Mouse (Mus musculus): ENCODE data around the gene Rpp30.

Rpp30 gene

GRCm38 (mm10) chr19:36083262-36084225 is at the start of gene Rpp30:
Rpp30 (plus strand) TSS chr19:36083716.
- peak; percentile 94 for DNase-seq (ENCODE audit: low read depth, low spot score)

GRCm38 (mm10) chr19:36046046-36046445 is 37.5 kb upstream of the Rpp30 start:
- DNase-seq (ENCODE audit: low read depth, low spot score), result no peak

- peak; percentile 62 for DNase-seq (ENCODE audit: low read depth, low spot score)
Measured at GRCm38 (mm10) chr19:36056502-36057221, 26.9 kb upstream of the Rpp30 start.

- peak; percentile 48 for DNase-seq (ENCODE audit: low read depth, low spot score)
Measured at GRCm38 (mm10) chr19:36057231-36057811, 26.2 kb upstream of the Rpp30 start, which contains the start of gene Htr7. Htr7 (minus strand) TSS chr19:36057507.

- no peak for DNase-seq (ENCODE audit: low read depth, low spot score)
Measured at GRCm38 (mm10) chr19:36062801-36063529, 20.6 kb upstream of the Rpp30 start.

- peak; percentile 79 for DNase-seq (ENCODE audit: low read depth, low spot score)
Measured at GRCm38 (mm10) chr19:36082606-36083261, 782 bp upstream of the Rpp30 start.

GRCm38 (mm10) chr19:36090781-36091180 is 7.3 kb downstream of the Rpp30 start:
- DNase-seq (ENCODE audit: low read depth, low spot score), result peak; percentile 53

- DNase-seq (ENCODE audit: low read depth, low spot score), result no peak
Measured at GRCm38 (mm10) chr19:36097194-36097593, 13.7 kb downstream of the Rpp30 start.

GRCm38 (mm10) chr19:36098265-36098664 is 14.7 kb downstream of the Rpp30 start:
- DNase-seq (ENCODE audit: low read depth, low spot score), result no peak

- DNase-seq (ENCODE audit: low read depth, low spot score), result no peak
Measured at GRCm38 (mm10) chr19:36098916-36099315, 15.4 kb downstream of the Rpp30 start.

GRCm38 (mm10) chr19:36103909-36104308 is 20.4 kb downstream of the Rpp30 start:
- no peak for DNase-seq (ENCODE audit: low read depth, low spot score)

GRCm38 (mm10) chr19:36109318-36109944 is 25.9 kb downstream of the Rpp30 start:
- no peak for DNase-seq (ENCODE audit: low read depth, low spot score)

- DNase-seq (ENCODE audit: low read depth, low spot score), result no peak
Measured at GRCm38 (mm10) chr19:36110465-36110864, 26.9 kb downstream of the Rpp30 start.

GRCm38 (mm10) chr19:36111054-36111895 is 27.8 kb downstream of the Rpp30 start:
- DNase-seq (ENCODE audit: low read depth, low spot score), result peak; percentile 60

GRCm38 (mm10) chr19:36112007-36112406 is 28.5 kb downstream of the Rpp30 start:
- no peak for DNase-seq (ENCODE audit: low read depth, low spot score)

GRCm38 (mm10) chr19:36116185-36116584 is 32.7 kb downstream of the Rpp30 start:
- no peak for DNase-seq (ENCODE audit: low read depth, low spot score)

GRCm38 (mm10) chr19:36119219-36119618 is 35.7 kb downstream of the Rpp30 start:
- DNase-seq (ENCODE audit: low read depth, low spot score), result no peak

GRCm38 (mm10) chr19:36119783-36120471 is 36.4 kb downstream of the Rpp30 start, which contains the start of gene Ankrd1:
Ankrd1 (minus strand) TSS chr19:36120099.
- DNase-seq (ENCODE audit: low read depth, low spot score), result no peak

- DNase-seq (ENCODE audit: low read depth, low spot score), result peak; percentile 79
Measured at GRCm38 (mm10) chr19:36124203-36124602, 40.7 kb downstream of the Rpp30 start.
